Mouse (Mus musculus) bone marrow, adult 2 months (tissue): Measurements from ENCODE around the gene Gm36079.
"Not testable (repeated sequence)": the region's sequence is repeated elsewhere in the genome, so short reads cannot be mapped to it uniquely, and the experiment has no call there.

Source experiments
- CTCF ChIP-seq: fragments of 200-500 bp; IDR thresholded peaks from 2 replicates; pipeline ENCODE4 v1.5.1; 2011; ENCODE audit warnings: low read length, control low read depth; ENCODE audit not compliant: control insufficient read depth, insufficient read depth
- POLR2A ChIP-seq: fragments of 200-500 bp; IDR thresholded peaks from 2 replicates; pipeline ENCODE4 v1.6.1; 2011; ENCODE audit warnings: low read depth, mild to moderate bottlenecking, control low read depth, low read length, borderline replicate concordance; ENCODE audit not compliant: control insufficient read depth

DNA sequence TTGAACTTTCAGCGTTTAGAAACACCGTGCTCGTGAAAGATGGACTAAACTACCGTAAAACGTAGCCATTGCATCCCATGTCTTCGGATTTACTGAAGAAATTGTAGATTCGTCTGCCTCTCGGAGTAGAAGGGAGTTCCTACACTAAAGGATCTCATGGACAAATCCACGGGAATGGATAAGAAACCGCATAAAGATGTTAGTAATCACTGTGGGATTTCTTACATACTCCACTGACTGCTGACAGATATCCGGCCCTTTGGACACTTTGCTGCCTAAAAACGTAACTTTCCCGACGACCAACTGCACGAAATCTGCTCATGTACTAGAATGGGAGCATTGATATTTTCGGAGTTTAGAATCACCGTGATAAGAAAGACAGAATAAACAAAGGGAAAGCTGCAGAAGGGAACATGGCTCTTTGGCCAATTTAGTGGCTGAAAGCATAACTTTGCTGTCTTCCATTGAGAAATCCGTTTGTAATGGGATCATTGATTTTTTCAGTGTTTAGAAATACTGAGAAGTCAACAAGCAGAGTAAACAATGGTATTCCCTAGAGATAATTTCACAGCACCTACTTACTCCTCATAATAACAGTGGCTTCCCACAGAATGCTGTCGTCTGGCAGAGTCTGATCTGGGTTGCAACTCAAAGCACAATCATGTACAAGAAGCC is 6.8 kb upstream of the Gm36079 start:
- not testable (repeated sequence) for TF ChIP-seq CTCF, POLR2A
